Mouse (Mus musculus): Measurements from ENCODE around the gene Smim6. TPM values are rescaled to one million over a fixed set of nuclear protein-coding genes. Genes with fewer than 3 reads are reported as not detected.

Smim6 gene
- polyA plus RNA-seq, 1 experiment from 2014 or later: 0.77 TPM

GRCm38 (mm10) chr11:115911134-115911561, 669 bp upstream of the Smim6 start:
- 0 out of 2 replicates have a peak, but pooled peaks have one; percentile 31 for ATAC-seq (ENCODE audit: insufficient number of reproducible peaks, low FRiP score)
- Histone ChIP-seq H3K4me1 (replicated peaks) (peaks cover 4% of the 10 kb centered on the region; the same call in 1 of the 2 replicates), H3K27ac (ENCODE audit: poor library complexity, severe bottlenecking) (no peak overlapping the region; the same call in 1 of the 2 replicates), H3K9me3 (replicated peaks) (no peaks in the 10 kb centered on the region), H3K4me3 (no peak overlapping the region), H3K9ac (no peak overlapping the region), H3K4me2 (no peak overlapping the region), H3K36me3 (peaks cover 37% of the 10 kb centered on the region), H3K27me3 (replicated peaks) (no peaks in the 10 kb centered on the region)
- 70% methylated on average over 5 of the region's 5 CpGs for WGBS

GRCm38 (mm10) chr11:115916579-115916978, 4.8 kb downstream of the Smim6 start:
- H3K27me3 ChIP-seq (replicated peaks): no peaks in the 10 kb centered on the region
- H3K9ac ChIP-seq: no peak overlapping the region
- ATAC-seq (ENCODE audit: insufficient number of reproducible peaks, low FRiP score): no peak
- 80% methylated on average over 4 of the region's 4 CpGs for WGBS
- no peak overlapping the region for H3K4me3 ChIP-seq
- no peaks in the 10 kb centered on the region for H3K9me3 ChIP-seq (replicated peaks)
- H3K27ac ChIP-seq (ENCODE audit: poor library complexity, severe bottlenecking): no peak overlapping the region
- no peaks in the 10 kb centered on the region for H3K4me1 ChIP-seq (replicated peaks)
- H3K36me3 ChIP-seq: peaks cover 39% of the 10 kb centered on the region
- H3K4me2 ChIP-seq: no peak overlapping the region

- Histone ChIP-seq H3K9me3 (replicated peaks) (no peaks in the 10 kb centered on the region), H3K36me3 (peaks cover 44% of the 10 kb centered on the region)
- WGBS: 88% methylated on average over 5 of the region's 5 CpGs
Observed at GRCm38 (mm10) chr11:115918637-115919036, 6.8 kb downstream of the Smim6 start.

GRCm38 (mm10) chr11:115919073-115919472, 7.3 kb downstream of the Smim6 start:
- Histone ChIP-seq H3K9me3 (replicated peaks) (no peaks in the 10 kb centered on the region), H3K4me3 (no peak overlapping the region), H3K4me2 (no peak overlapping the region), H3K27ac (ENCODE audit: poor library complexity, severe bottlenecking) (no peak overlapping the region), H3K36me3 (peaks cover 48% of the 10 kb centered on the region), H3K27me3 (replicated peaks) (no peaks in the 10 kb centered on the region), H3K9ac (no peak overlapping the region), H3K4me1 (replicated peaks) (no peaks in the 10 kb centered on the region)
- 87% methylated on average over 5 of the region's 5 CpGs for WGBS
- ATAC-seq (ENCODE audit: insufficient number of reproducible peaks, low FRiP score): no peak

More at GRCm38 (mm10) chr11:115918637-115919036, 6.8 kb downstream of the Smim6 start:
- no peak overlapping the region for H3K4me3 ChIP-seq
- no peaks in the 10 kb centered on the region for H3K4me1 ChIP-seq (replicated peaks)
- no peak overlapping the region for H3K27ac ChIP-seq (ENCODE audit: poor library complexity, severe bottlenecking)
- H3K9ac ChIP-seq: no peak overlapping the region
- no peaks in the 10 kb centered on the region for H3K27me3 ChIP-seq (replicated peaks)
- H3K4me2 ChIP-seq: no peak overlapping the region
- ATAC-seq (ENCODE audit: insufficient number of reproducible peaks, low FRiP score): no peak

GRCm38 (mm10) chr11:115920110-115920818, 8.4 kb downstream of the Smim6 start:
- Histone ChIP-seq H3K27me3 (replicated peaks) (no peaks in the 10 kb centered on the region), H3K9me3 (replicated peaks) (no peaks in the 10 kb centered on the region), H3K4me2 (no peak overlapping the region), H3K4me3 (no peak overlapping the region), H3K4me1 (replicated peaks) (no peaks in the 10 kb centered on the region), H3K9ac (no peak overlapping the region), H3K27ac (ENCODE audit: poor library complexity, severe bottlenecking) (no peak overlapping the region), H3K36me3 (peaks cover 53% of the 10 kb centered on the region)
- 51% methylated on average over 6 of the region's 6 CpGs for WGBS
- no peak for ATAC-seq (ENCODE audit: insufficient number of reproducible peaks, low FRiP score)

GRCm38 (mm10) chr11:115921986-115922385, 10.2 kb downstream of the Smim6 start:
- H3K9me3 ChIP-seq (replicated peaks): no peaks in the 10 kb centered on the region
- H3K36me3 ChIP-seq: peaks cover 44% of the 10 kb centered on the region
- H3K9ac ChIP-seq: no peak overlapping the region
- H3K27me3 ChIP-seq (replicated peaks): no peaks in the 10 kb centered on the region
- WGBS: 86% methylated on average over 1 of the region's 1 CpGs
- H3K4me1 ChIP-seq (replicated peaks): no peaks in the 10 kb centered on the region
- no peak overlapping the region for H3K4me2 ChIP-seq
- no peak for ATAC-seq (ENCODE audit: insufficient number of reproducible peaks, low FRiP score)
- H3K4me3 ChIP-seq: no peak overlapping the region
- H3K27ac ChIP-seq (ENCODE audit: poor library complexity, severe bottlenecking): no peak overlapping the region

- ATAC-seq (ENCODE audit: insufficient number of reproducible peaks, low FRiP score): no peak
- no peak overlapping the region for H3K27ac ChIP-seq (ENCODE audit: poor library complexity, severe bottlenecking)
- no peak overlapping the region for H3K9ac ChIP-seq
- H3K4me1 ChIP-seq (replicated peaks): peaks cover 11% of the 10 kb centered on the region
- H3K9me3 ChIP-seq (replicated peaks): no peaks in the 10 kb centered on the region
- H3K4me3 ChIP-seq: no peak overlapping the region
- 90% methylated on average over 8 of the region's 8 CpGs for WGBS
- H3K4me2 ChIP-seq: no peak overlapping the region
- no peaks in the 10 kb centered on the region for H3K27me3 ChIP-seq (replicated peaks)
- peaks cover 45% of the 10 kb centered on the region for H3K36me3 ChIP-seq
Observed at GRCm38 (mm10) chr11:115929031-115929430, 17.2 kb downstream of the Smim6 start.

GRCm38 (mm10) chr11:115929818-115930217, 18.0 kb downstream of the Smim6 start:
- 72% methylated on average over 3 of the region's 3 CpGs for WGBS
- Histone ChIP-seq H3K9me3 (replicated peaks) (no peaks in the 10 kb centered on the region), H3K9ac (no peak overlapping the region; the same call in 1 of the 2 replicates), H3K4me3 (no peak overlapping the region), H3K36me3 (peaks cover 38% of the 10 kb centered on the region), H3K4me2 (no peak overlapping the region), H3K4me1 (replicated peaks) (peaks cover 19% of the 10 kb centered on the region), H3K27me3 (replicated peaks) (no peaks in the 10 kb centered on the region), H3K27ac (ENCODE audit: poor library complexity, severe bottlenecking) (no peak overlapping the region)
- ATAC-seq (ENCODE audit: insufficient number of reproducible peaks, low FRiP score): no peak

- H3K36me3 ChIP-seq: peaks cover 35% of the 10 kb centered on the region
- no peaks in the 10 kb centered on the region for H3K9me3 ChIP-seq (replicated peaks)
- H3K9ac ChIP-seq: no peak overlapping the region
- H3K4me1 ChIP-seq (replicated peaks): peaks cover 19% of the 10 kb centered on the region
- no peak overlapping the region for H3K27ac ChIP-seq (ENCODE audit: poor library complexity, severe bottlenecking)
- WGBS: 67% methylated on average over 3 of the region's 3 CpGs
- ATAC-seq (ENCODE audit: insufficient number of reproducible peaks, low FRiP score): no peak
- no peaks in the 10 kb centered on the region for H3K27me3 ChIP-seq (replicated peaks)
- no peak overlapping the region for H3K4me2 ChIP-seq
- no peak overlapping the region for H3K4me3 ChIP-seq
Observed at GRCm38 (mm10) chr11:115931235-115931634, 19.4 kb downstream of the Smim6 start.

- WGBS: under 1% methylated on average over 28 of the region's 28 CpGs
- no peak within 1 kb of the TSS; the same call in 1 of the 2 replicates for H3K27ac ChIP-seq (ENCODE audit: poor library complexity, severe bottlenecking)
Observed at GRCm38 (mm10) chr11:115933108-115933746, 21.4 kb downstream of the Smim6 start, which contains the start of the genes Sap30bp and Recql5. Gene Sap30bp, plus strand, starts transcription at chr11:115933282. Gene Recql5, minus strand, starts transcription at chr11:115933477.

GRCm38 (mm10) chr11:115933747-115934110, 21.9 kb downstream of the Smim6 start:
- H3K4me3 ChIP-seq: peak overlapping the region; percentile 92
- under 1% methylated on average over 16 of the region's 16 CpGs for WGBS
- peak; percentile 33 for ATAC-seq (ENCODE audit: insufficient number of reproducible peaks, low FRiP score)
- H3K4me1 ChIP-seq (replicated peaks): peaks cover 19% of the 10 kb centered on the region
- H3K9ac ChIP-seq: peak overlapping the region; percentile 80
- no peaks in the 10 kb centered on the region for H3K9me3 ChIP-seq (replicated peaks)
- H3K27me3 ChIP-seq (replicated peaks): no peaks in the 10 kb centered on the region
- H3K27ac ChIP-seq (ENCODE audit: poor library complexity, severe bottlenecking): no peak overlapping the region; the same call in 1 of the 2 replicates
- H3K36me3 ChIP-seq: peaks cover 41% of the 10 kb centered on the region
- peak overlapping the region; percentile 94 for H3K4me2 ChIP-seq

More at GRCm38 (mm10) chr11:115933108-115933746, 21.4 kb downstream of the Smim6 start, which contains the start of the genes Sap30bp and Recql5:
- Histone ChIP-seq H3K9me3 (replicated peaks) (no peaks in the 10 kb centered on the region), H3K9ac (peak within 1 kb of the TSS; percentile 80), H3K36me3 (peaks cover 43% of the 10 kb centered on the region), H3K4me2 (peak within 1 kb of the TSS; percentile 94), H3K4me3 (peak within 1 kb of the TSS; percentile 92), H3K27me3 (replicated peaks) (no peaks in the 10 kb centered on the region), H3K4me1 (replicated peaks) (peaks cover 19% of the 10 kb centered on the region)
- peak; percentile 99 for ATAC-seq (ENCODE audit: insufficient number of reproducible peaks, low FRiP score)

All from heart, embryonic 12.5 days (tissue).